In the genomic region with DNA sequence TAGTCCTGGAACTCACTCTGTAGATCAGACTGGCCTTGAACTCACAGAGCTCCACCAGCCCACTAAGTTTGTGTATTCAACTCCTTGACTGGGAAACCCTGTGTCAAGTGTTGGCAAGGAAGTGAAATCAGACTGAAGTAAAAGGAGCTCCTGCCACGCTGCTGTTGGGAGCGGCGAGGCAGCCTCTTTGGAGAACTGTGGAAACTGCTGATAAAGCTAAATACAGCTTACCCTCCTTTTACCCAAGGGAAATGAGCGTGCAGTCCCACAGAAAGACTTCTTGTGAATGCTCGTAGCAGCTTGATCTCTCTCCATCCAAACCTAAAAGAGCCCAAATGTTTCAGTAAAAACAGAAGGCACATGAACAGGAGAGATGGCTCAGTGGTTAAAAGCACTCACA, we compare ENCODE assay signal across 14 mouse cellular contexts. TPM values are rescaled to one million over a fixed set of nuclear protein-coding genes. Genes with fewer than 3 reads are reported as not detected.
DNase-seq lines count a peak whose midpoint lies in the region; ATAC-seq and TF ChIP-seq lines count a peak whose summit lies in the region.
"Had no signal": no experiment of that assay in that cellular context is flagged by ENCODE, and none has a peak within 500 bp of the region (broad histone marks: within the 10 kb centered on the region; RNA-seq: fewer than 3 reads in every experiment).

No protein-coding gene starts in this region.

- no peaks in the 10 kb centered on the region for H3K4me1 ChIP-seq in hindbrain, postnatal 0 days (ENCODE audit: insufficient read depth, low read length)
- H3K4me1 ChIP-seq in hindbrain, embryonic 13.5 days (replicated peaks) = no peaks in the 10 kb centered on the region
- H3K4me1 ChIP-seq in MEL (ENCODE audit: control insufficient read depth in 1 of 2, insufficient read depth in 2 of 2, low read length in 2 of 2) = peaks cover 15 to 38% of the 10 kb centered on the region in 2 experiments
- H3K4me1 ChIP-seq in liver, embryonic 14.5 days (replicated peaks; ENCODE audit: control insufficient read depth in 2 of 2, insufficient read depth in 2 of 2, low read length in 1 of 2) = peaks cover 39 to 49% of the 10 kb centered on the region in 2 experiments
- H3K4me1 ChIP-seq in forebrain, embryonic 14.5 days (ENCODE audit: control insufficient read depth, insufficient read depth, low read length) = no peaks in the 10 kb centered on the region

- H3K27ac ChIP-seq in hindbrain, postnatal 0 days = no peak overlapping the region
- no peak overlapping the region for H3K27ac ChIP-seq in hindbrain, embryonic 13.5 days
- H3K27ac ChIP-seq in MEL (ENCODE audit: control insufficient read depth, low read depth, low read length) = peak overlapping the region; percentile 30; the same call in 1 of the 2 replicates
- H3K27ac ChIP-seq in liver, embryonic 14.5 days = peak overlapping the region; percentile 91
- H3K27ac ChIP-seq in gastrocnemius, adult 2 months = no peak overlapping the region
- H3K27ac ChIP-seq in forebrain, embryonic 14.5 days (ENCODE audit: low read depth, low read length) = no peak overlapping the region

- no peak for TF ChIP-seq EP300 in MEL (IDR thresholded peaks at IDR 0.05; ENCODE audit: low read depth in 1 of 2, low read length in 2 of 2)
- no peak for TF ChIP-seq EP300 in liver, embryonic 14.5 days (IDR thresholded peaks at IDR 0.05; ENCODE audit: low read depth)

- ATAC-seq in hindbrain, postnatal 0 days = no peak
- no peak for ATAC-seq in hindbrain, embryonic 13.5 days (ENCODE audit: low FRiP score)
- peak; percentile 56 for ATAC-seq in erythroblast, adult 5-6 weeks (replicated peaks; ENCODE audit: low FRiP score, poor library complexity, severe bottlenecking)
- ATAC-seq in liver, embryonic 14.5 days (ENCODE audit: insufficient read depth) = peak; percentile 39
- no peak for ATAC-seq in forebrain, embryonic 14.5 days
- ATAC-seq: Patski had no signal

- no peaks in the 10 kb centered on the region for H3K79me2 ChIP-seq in MEL (ENCODE audit: control insufficient read depth, insufficient read depth, low read length, poor library complexity)

- no peak for TF ChIP-seq CTCF in hindbrain, postnatal 0 days (IDR thresholded peaks at IDR 0.05; ENCODE audit: low read depth)
- TF ChIP-seq CTCF in MEL (IDR thresholded peaks at IDR 0.05 in 2 of 3, conservative IDR thresholded peaks at IDR 0.05 in 1 of 3; ENCODE audit: control insufficient read depth in 1 of 3, insufficient read depth in 1 of 3, low read depth in 2 of 3, low read length in 3 of 3, poor library complexity in 1 of 3, severe bottlenecking in 1 of 3) = no peak
- TF ChIP-seq CTCF in liver, embryonic 14.5 days (IDR thresholded peaks at IDR 0.05; ENCODE audit: low read depth) = no peak; the same call in 1 of the 2 replicates
- no peak for TF ChIP-seq CTCF in gastrocnemius, adult 2 months (IDR thresholded peaks at IDR 0.05)

- no peaks in the 10 kb centered on the region for H3K9me3 ChIP-seq in hindbrain, postnatal 0 days (ENCODE audit: low read length)
- H3K9me3 ChIP-seq in hindbrain, embryonic 13.5 days = no peaks in the 10 kb centered on the region
- H3K9me3 ChIP-seq in MEL (replicated peaks; ENCODE audit: insufficient read depth, low read length) = no peaks in the 10 kb centered on the region
- H3K9me3 ChIP-seq in liver, embryonic 14.5 days (ENCODE audit: control insufficient read depth, low read length) = no peaks in the 10 kb centered on the region
- H3K9me3 ChIP-seq in forebrain, embryonic 14.5 days (replicated peaks; ENCODE audit: control insufficient read depth, low read length) = no peaks in the 10 kb centered on the region

- H3K36me3 ChIP-seq in hindbrain, postnatal 0 days (ENCODE audit: insufficient read depth, low read length) = no peaks in the 10 kb centered on the region
- H3K36me3 ChIP-seq in hindbrain, embryonic 13.5 days = no peaks in the 10 kb centered on the region
- H3K36me3 ChIP-seq in MEL (ENCODE audit: control insufficient read depth in 1 of 2, insufficient read depth in 2 of 2, low read length in 2 of 2) = peaks cover 0 to 25% of the 10 kb centered on the region in 2 experiments; a peak in 2 of 4 replicates
- no peaks in the 10 kb centered on the region for H3K36me3 ChIP-seq in liver, embryonic 14.5 days (replicated peaks; ENCODE audit: control insufficient read depth, insufficient read depth, low read depth)
- H3K36me3 ChIP-seq in forebrain, embryonic 14.5 days (ENCODE audit: control insufficient read depth, insufficient read depth, low read length) = no peaks in the 10 kb centered on the region

- peak; percentile 6 for DNase-seq in hindbrain, postnatal 0 days (ENCODE audit: low spot score)
- peak; percentile 70 for DNase-seq in MEL (ENCODE audit: low read depth, low spot score)
- DNase-seq in liver, embryonic 14.5 days (ENCODE audit: low read depth in 3 of 3, low spot score in 3 of 3) = no peak
- DNase-seq in gastrocnemius, postnatal 4 days (ENCODE audit: low spot score in 2 of 2) = no peak
- DNase-seq in gastrocnemius, adult 2 months = no peak
- DNase-seq in forebrain, embryonic 14.5 days (ENCODE audit: low spot score) = no peak
- DNase-seq: adrenal gland, adult 8-10 months; cerebellum, adult 11 months; kidney, adult 18-20 months; left cerebral cortex, postnatal 4 days; lung, postnatal 4 days had no signal

- intact Hi-C loops in gastrocnemius, adult 2 months (cut with DNase I) = no loop called here

- no peak for TF ChIP-seq RAD21 in MEL (IDR thresholded peaks at IDR 0.05; ENCODE audit: low read depth, low read length)

- H3K4me3 ChIP-seq in hindbrain, postnatal 0 days (ENCODE audit: low read length) = no peak overlapping the region
- no peak overlapping the region for H3K4me3 ChIP-seq in hindbrain, embryonic 13.5 days
- H3K4me3 ChIP-seq in MEL (ENCODE audit: control insufficient read depth in 1 of 2, insufficient read depth in 1 of 2, low read depth in 2 of 2, low read length in 2 of 2) = peak overlapping the region; percentile 21 to 27; a peak in 3 of 4 replicates
- no peak overlapping the region for H3K4me3 ChIP-seq in liver, embryonic 14.5 days (ENCODE audit: insufficient read depth in 1 of 2, low read depth in 2 of 2, low read length in 2 of 2)
- no peak overlapping the region for H3K4me3 ChIP-seq in gastrocnemius, adult 2 months
- no peak overlapping the region for H3K4me3 ChIP-seq in forebrain, embryonic 14.5 days (ENCODE audit: low read depth, low read length)

- no peaks in the 10 kb centered on the region for H3K27me3 ChIP-seq in hindbrain, postnatal 0 days (ENCODE audit: insufficient read depth, low read length)
- H3K27me3 ChIP-seq in hindbrain, embryonic 13.5 days = no peaks in the 10 kb centered on the region
- no peaks in the 10 kb centered on the region for H3K27me3 ChIP-seq in MEL (ENCODE audit: control insufficient read depth in 1 of 2, insufficient read depth in 2 of 2, low read length in 2 of 2)
- no peaks in the 10 kb centered on the region for H3K27me3 ChIP-seq in liver, embryonic 14.5 days (ENCODE audit: control insufficient read depth, insufficient read depth, low read length)
- no peaks in the 10 kb centered on the region for H3K27me3 ChIP-seq in forebrain, embryonic 14.5 days (replicated peaks; ENCODE audit: control insufficient read depth, insufficient read depth, low read length)
- H3K27me3 ChIP-seq: Patski had no signal

- H3K4me2 ChIP-seq in hindbrain, postnatal 0 days (ENCODE audit: low read depth, low read length) = no peak overlapping the region
- no peak overlapping the region for H3K4me2 ChIP-seq in hindbrain, embryonic 13.5 days
- peak overlapping the region; percentile 49 for H3K4me2 ChIP-seq in liver, embryonic 14.5 days (ENCODE audit: low read depth)
- no peak overlapping the region for H3K4me2 ChIP-seq in forebrain, embryonic 14.5 days (ENCODE audit: low read length)

- TF ChIP-seq POLR2A in MEL (IDR thresholded peaks at IDR 0.05; ENCODE audit: control insufficient read depth in 1 of 2, insufficient read depth in 1 of 2, low read depth in 1 of 2, low read length in 2 of 2, poor library complexity in 1 of 2) = no peak

- H3K9ac ChIP-seq in hindbrain, postnatal 0 days (replicated peaks; ENCODE audit: low read length) = no peak overlapping the region
- H3K9ac ChIP-seq in hindbrain, embryonic 13.5 days = no peak overlapping the region
- peak overlapping the region; percentile 44 for H3K9ac ChIP-seq in MEL (ENCODE audit: control insufficient read depth, low read depth, low read length, poor library complexity, severe bottlenecking)
- H3K9ac ChIP-seq in liver, embryonic 14.5 days (replicated peaks) = peak overlapping the region; percentile 63
- H3K9ac ChIP-seq in forebrain, embryonic 14.5 days (ENCODE audit: low read length) = no peak overlapping the region

- WGBS in hindbrain, postnatal 0 days = 42% methylated on average over 5 of the region's 5 CpGs
- WGBS in hindbrain, embryonic 13.5 days = 56% methylated on average over 5 of the region's 5 CpGs
- 10% methylated on average over 5 of the region's 5 CpGs for WGBS in liver, embryonic 14.5 days (ENCODE audit: insufficient replicate concordance)
- WGBS in forebrain, embryonic 14.5 days = 62% methylated on average over 5 of the region's 5 CpGs

RNA-seq across cellular contexts. Expression of a gene that starts 11.3 kb away (rescaled TPM):
- total RNA-seq in hindbrain, postnatal 0 days (2014; rRNA removed) = 11.3 and 17.4 TPM in 2 replicates
- polyA plus RNA-seq in hindbrain, postnatal 0 days (2015; fragmentation: Nextera tagmentation; extraction: Ambion mirVana) = 6.1 and 6.7 TPM in 2 replicates
- 6.7 and 6.9 TPM in 2 replicates for polyA plus RNA-seq in hindbrain, embryonic 13.5 days (2015; fragmentation: Nextera tagmentation; extraction: Ambion mirVana)
- total RNA-seq in MEL (2012; rRNA removed) = 21.2 and 21.3 TPM in 2 replicates
- 10 to 100 TPM in 1 of 2 experiments, not detected in 1; 32.1 TPM for polyA plus RNA-seq in MEL (2012; ENCODE audit: insufficient read depth in 1 of 2, insufficient read length in 2 of 2, low read depth in 1 of 2, low replicate concordance in 2 of 2, missing spikeins in 1 of 2)
- 24.6 and 32.8 TPM in 2 replicates for total RNA-seq in erythroblast, adult 5-6 weeks (2015; ENCODE audit: low replicate concordance)
- total RNA-seq in erythroblast, adult 5-6 weeks (2017; ENCODE audit: low replicate concordance) = 20.9 and 22.6 TPM in 2 replicates
- 25.9 and 31.5 TPM in 2 replicates for polyA plus RNA-seq in liver, embryonic 14.5 days (2012; rRNA removed)
- 25.9 and 27.4 TPM in 2 replicates for polyA plus RNA-seq in liver, embryonic 14.5 days (2014; fragmentation: Nextera tagmentation; extraction: Ambion mirVana)
- total RNA-seq in gastrocnemius, postnatal 4 days (2021) = 10 to 100 TPM; 23.5 to 26.9 TPM
- total RNA-seq in gastrocnemius, adult 2 months (2021) = 10 to 100 TPM; 40.0 to 56.9 TPM
- 6.5 and 6.6 TPM in 2 replicates for polyA plus RNA-seq in forebrain, embryonic 14.5 days (2014; fragmentation: Nextera tagmentation; extraction: Ambion mirVana)

RNA-seq across cellular contexts. Expression of a gene that starts 15.7 kb away (rescaled TPM):
- total RNA-seq in hindbrain, postnatal 0 days (2014; rRNA removed) = 63.0 and 67.6 TPM in 2 replicates
- polyA plus RNA-seq in hindbrain, postnatal 0 days (2015; fragmentation: Nextera tagmentation; extraction: Ambion mirVana) = 37.1 and 37.5 TPM in 2 replicates
- polyA plus RNA-seq in hindbrain, embryonic 13.5 days (2015; fragmentation: Nextera tagmentation; extraction: Ambion mirVana) = 31.0 and 35.8 TPM in 2 replicates
- total RNA-seq in MEL (2012; rRNA removed) = 9.6 TPM in 2 replicates
- 10 to 100 TPM in 1 of 2 experiments, not detected in 1; 12.7 TPM for polyA plus RNA-seq in MEL (2012; ENCODE audit: insufficient read depth in 1 of 2, insufficient read length in 2 of 2, low read depth in 1 of 2, low replicate concordance in 2 of 2, missing spikeins in 1 of 2)
- 18.2 and 36.5 TPM in 2 replicates for total RNA-seq in erythroblast, adult 5-6 weeks (2015; ENCODE audit: low replicate concordance)
- 18.7 and 21.0 TPM in 2 replicates for total RNA-seq in erythroblast, adult 5-6 weeks (2017; ENCODE audit: low replicate concordance)
- 19.5 and 20.0 TPM in 2 replicates for polyA plus RNA-seq in liver, embryonic 14.5 days (2012; rRNA removed)
- 13.1 and 17.0 TPM in 2 replicates for polyA plus RNA-seq in liver, embryonic 14.5 days (2014; fragmentation: Nextera tagmentation; extraction: Ambion mirVana)
- total RNA-seq in gastrocnemius, postnatal 4 days (2021) = 10 to 100 TPM; 17.4 to 21.7 TPM
- total RNA-seq in gastrocnemius, adult 2 months (2021) = 10 to 100 TPM; 15.6 to 21.0 TPM
- polyA plus RNA-seq in forebrain, embryonic 14.5 days (2014; fragmentation: Nextera tagmentation; extraction: Ambion mirVana) = 29.9 and 30.3 TPM in 2 replicates

RNA-seq across cellular contexts. Expression of a gene that starts 35.5 kb away (rescaled TPM):
- total RNA-seq in hindbrain, postnatal 0 days (2014; rRNA removed) = 15.5 and 17.3 TPM in 2 replicates
- 7.8 and 8.9 TPM in 2 replicates for polyA plus RNA-seq in hindbrain, postnatal 0 days (2015; fragmentation: Nextera tagmentation; extraction: Ambion mirVana)
- 8.7 and 9.9 TPM in 2 replicates for polyA plus RNA-seq in hindbrain, embryonic 13.5 days (2015; fragmentation: Nextera tagmentation; extraction: Ambion mirVana)
- total RNA-seq in MEL (2012; rRNA removed) = 0.46 and 1.8 TPM in 2 replicates
- polyA plus RNA-seq in MEL (2012; ENCODE audit: insufficient read depth in 1 of 2, insufficient read length in 2 of 2, low read depth in 1 of 2, low replicate concordance in 2 of 2, missing spikeins in 1 of 2) = 1 to 10 TPM in 1 of 2 experiments, not detected in 1; 1.2 TPM
- 0.63 TPM in 1 of 2 replicates, not detected in the other for total RNA-seq in erythroblast, adult 5-6 weeks (2015; ENCODE audit: low replicate concordance)
- 3.1 and 4.2 TPM in 2 replicates for total RNA-seq in erythroblast, adult 5-6 weeks (2017; ENCODE audit: low replicate concordance)
- 2.2 TPM in 2 replicates for polyA plus RNA-seq in liver, embryonic 14.5 days (2012; rRNA removed)
- 1.3 and 1.4 TPM in 2 replicates for polyA plus RNA-seq in liver, embryonic 14.5 days (2014; fragmentation: Nextera tagmentation; extraction: Ambion mirVana)
- 1 to 10 TPM; 5.8 to 6.6 TPM for total RNA-seq in gastrocnemius, postnatal 4 days (2021)
- 1 to 10 TPM; 1.3 to 1.6 TPM for total RNA-seq in gastrocnemius, adult 2 months (2021)
- polyA plus RNA-seq in forebrain, embryonic 14.5 days (2014; fragmentation: Nextera tagmentation; extraction: Ambion mirVana) = 10.1 and 11.8 TPM in 2 replicates

RNA-seq across cellular contexts. Expression of a gene that starts 35.8 kb away (rescaled TPM):
- total RNA-seq in hindbrain, postnatal 0 days (2014; rRNA removed) = 18.2 TPM in 2 replicates
- polyA plus RNA-seq in hindbrain, postnatal 0 days (2015; fragmentation: Nextera tagmentation; extraction: Ambion mirVana) = 22.2 and 24.0 TPM in 2 replicates
- 34.1 and 41.8 TPM in 2 replicates for polyA plus RNA-seq in hindbrain, embryonic 13.5 days (2015; fragmentation: Nextera tagmentation; extraction: Ambion mirVana)
- total RNA-seq in MEL (2012; rRNA removed) = 11.8 and 12.6 TPM in 2 replicates
- polyA plus RNA-seq in MEL (2012; ENCODE audit: insufficient read depth in 1 of 2, insufficient read length in 2 of 2, low read depth in 1 of 2, low replicate concordance in 2 of 2, missing spikeins in 1 of 2) = 10 to 100 TPM in 1 of 2 experiments, not detected in 1; 34.5 TPM
- 160 and 210 TPM in 2 replicates for total RNA-seq in erythroblast, adult 5-6 weeks (2015; ENCODE audit: low replicate concordance)
- 363 and 459 TPM in 2 replicates for total RNA-seq in erythroblast, adult 5-6 weeks (2017; ENCODE audit: low replicate concordance)
- polyA plus RNA-seq in liver, embryonic 14.5 days (2012; rRNA removed) = 156 and 166 TPM in 2 replicates
- polyA plus RNA-seq in liver, embryonic 14.5 days (2014; fragmentation: Nextera tagmentation; extraction: Ambion mirVana) = 184 and 209 TPM in 2 replicates
- 10 to 100 TPM; 18.0 to 22.4 TPM for total RNA-seq in gastrocnemius, postnatal 4 days (2021)
- total RNA-seq in gastrocnemius, adult 2 months (2021) = 1 to 10 TPM; 1.5 TPM
- polyA plus RNA-seq in forebrain, embryonic 14.5 days (2014; fragmentation: Nextera tagmentation; extraction: Ambion mirVana) = 30.0 and 32.0 TPM in 2 replicates

RNA-seq across cellular contexts. Expression of a gene that starts 39.7 kb away (rescaled TPM):
- total RNA-seq in hindbrain, postnatal 0 days (2014; rRNA removed) = 33.6 and 35.2 TPM in 2 replicates
- polyA plus RNA-seq in hindbrain, postnatal 0 days (2015; fragmentation: Nextera tagmentation; extraction: Ambion mirVana) = 24.9 and 26.5 TPM in 2 replicates
- 28.4 and 30.9 TPM in 2 replicates for polyA plus RNA-seq in hindbrain, embryonic 13.5 days (2015; fragmentation: Nextera tagmentation; extraction: Ambion mirVana)
- 34.9 and 36.0 TPM in 2 replicates for total RNA-seq in MEL (2012; rRNA removed)
- 100 to 1,000 TPM in 1 of 2 experiments, 10 to 100 TPM in 1; 71.8 to 275 TPM for polyA plus RNA-seq in MEL (2012; ENCODE audit: insufficient read depth in 1 of 2, insufficient read length in 2 of 2, low read depth in 1 of 2, low replicate concordance in 2 of 2, missing spikeins in 1 of 2)
- total RNA-seq in erythroblast, adult 5-6 weeks (2015; ENCODE audit: low replicate concordance) = 16.3 and 29.0 TPM in 2 replicates
- 14.0 and 26.5 TPM in 2 replicates for total RNA-seq in erythroblast, adult 5-6 weeks (2017; ENCODE audit: low replicate concordance)
- polyA plus RNA-seq in liver, embryonic 14.5 days (2012; rRNA removed) = 9.5 and 14.3 TPM in 2 replicates
- 24.3 and 26.9 TPM in 2 replicates for polyA plus RNA-seq in liver, embryonic 14.5 days (2014; fragmentation: Nextera tagmentation; extraction: Ambion mirVana)
- 10 to 100 TPM; 41.3 to 44.0 TPM for total RNA-seq in gastrocnemius, postnatal 4 days (2021)
- 10 to 100 TPM; 22.2 to 24.6 TPM for total RNA-seq in gastrocnemius, adult 2 months (2021)
- polyA plus RNA-seq in forebrain, embryonic 14.5 days (2014; fragmentation: Nextera tagmentation; extraction: Ambion mirVana) = 29.4 and 34.4 TPM in 2 replicates

Comparison
In these comparisons a context has a peak if more than half of its experiments do, and no peak if none do; other contexts are left out.
1. ATAC-seq: peak in erythroblast, adult 5-6 weeks (single experiment) and liver, embryonic 14.5 days (single experiment); none in hindbrain, postnatal 0 days (single experiment), hindbrain, embryonic 13.5 days (single experiment) and forebrain, embryonic 14.5 days (single experiment).
2. DNase-seq: peak in hindbrain, postnatal 0 days (single experiment) and MEL (single experiment); none in liver, embryonic 14.5 days (0 of 3), gastrocnemius, postnatal 4 days (0 of 2), gastrocnemius, adult 2 months (single experiment) and forebrain, embryonic 14.5 days (single experiment).
3. H3K27ac ChIP-seq: peak in MEL (single experiment) and liver, embryonic 14.5 days (single experiment); none in hindbrain, postnatal 0 days (single experiment), hindbrain, embryonic 13.5 days (single experiment), gastrocnemius, adult 2 months (single experiment) and forebrain, embryonic 14.5 days (single experiment).
4. H3K4me3 ChIP-seq: peak in MEL (2 of 2); none in hindbrain, postnatal 0 days (single experiment), hindbrain, embryonic 13.5 days (single experiment), liver, embryonic 14.5 days (0 of 2), gastrocnemius, adult 2 months (single experiment) and forebrain, embryonic 14.5 days (single experiment).
5. H3K9ac ChIP-seq: peak in MEL (single experiment) and liver, embryonic 14.5 days (single experiment); none in hindbrain, postnatal 0 days (single experiment), hindbrain, embryonic 13.5 days (single experiment) and forebrain, embryonic 14.5 days (single experiment).